Mouse (Mus musculus): ENCODE measurements around the gene BC048562.

Gene BC048562

DNA sequence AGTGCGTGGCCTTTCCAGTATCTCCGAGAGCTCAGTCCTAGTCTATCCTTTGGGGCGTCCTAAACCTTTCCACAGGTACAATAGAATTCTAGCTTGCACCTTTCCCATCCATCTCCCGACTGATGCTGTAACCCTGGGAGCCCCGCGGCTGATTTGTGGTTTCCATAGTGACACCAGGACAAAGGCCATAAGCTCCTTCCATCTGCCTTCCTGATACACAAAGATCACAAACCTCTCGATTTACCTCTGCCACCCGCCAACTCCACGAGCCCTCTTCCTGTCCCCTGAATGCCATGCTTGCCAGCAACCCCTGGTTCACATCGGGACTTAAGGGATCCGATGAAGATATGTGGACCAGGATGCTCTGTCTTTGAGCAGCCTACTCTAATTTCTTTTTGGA is 43.0 kb downstream of the BC048562 start:
- no peak for DNase-seq (ENCODE audit: low read depth in 2 of 2, low spot score in 2 of 2)

DNA sequence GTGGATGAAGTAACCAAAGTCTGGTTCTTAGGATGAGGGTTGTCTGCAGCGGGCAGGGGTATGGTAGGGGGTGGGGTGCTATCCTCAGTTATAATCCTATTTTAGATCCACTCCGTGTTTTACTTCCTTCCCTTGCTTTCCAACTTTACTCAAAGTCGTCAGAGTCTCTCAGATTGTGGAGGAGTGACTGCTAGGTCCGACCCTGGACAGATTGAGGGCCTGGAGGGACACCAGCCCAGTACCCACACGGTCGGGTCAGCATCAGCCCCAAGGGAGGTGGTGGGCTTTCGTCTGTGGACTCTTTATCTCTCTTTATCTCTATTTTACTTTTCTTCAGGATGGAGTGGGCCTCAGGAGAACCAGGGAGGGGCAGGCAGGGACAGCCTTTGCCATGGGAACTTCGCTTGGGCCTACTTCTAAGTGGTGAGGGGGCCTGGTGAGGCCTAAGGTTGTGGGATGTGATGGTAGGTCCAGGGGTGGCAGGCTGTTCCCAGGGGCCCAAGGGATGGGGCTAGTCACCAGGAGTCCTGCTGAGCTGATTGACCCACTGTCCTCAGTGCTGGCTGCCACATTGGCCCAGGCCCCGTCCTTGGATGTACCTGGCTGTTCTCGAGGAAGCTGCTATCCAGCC is 43.6 kb downstream of the BC048562 start, which contains the start of gene Lamb2:
Gene Lamb2, plus strand, starts transcription at position 16 of the 631 bp plus-strand sequence.
- no peak for DNase-seq (ENCODE audit: low read depth in 2 of 2, low spot score in 2 of 2)

DNA sequence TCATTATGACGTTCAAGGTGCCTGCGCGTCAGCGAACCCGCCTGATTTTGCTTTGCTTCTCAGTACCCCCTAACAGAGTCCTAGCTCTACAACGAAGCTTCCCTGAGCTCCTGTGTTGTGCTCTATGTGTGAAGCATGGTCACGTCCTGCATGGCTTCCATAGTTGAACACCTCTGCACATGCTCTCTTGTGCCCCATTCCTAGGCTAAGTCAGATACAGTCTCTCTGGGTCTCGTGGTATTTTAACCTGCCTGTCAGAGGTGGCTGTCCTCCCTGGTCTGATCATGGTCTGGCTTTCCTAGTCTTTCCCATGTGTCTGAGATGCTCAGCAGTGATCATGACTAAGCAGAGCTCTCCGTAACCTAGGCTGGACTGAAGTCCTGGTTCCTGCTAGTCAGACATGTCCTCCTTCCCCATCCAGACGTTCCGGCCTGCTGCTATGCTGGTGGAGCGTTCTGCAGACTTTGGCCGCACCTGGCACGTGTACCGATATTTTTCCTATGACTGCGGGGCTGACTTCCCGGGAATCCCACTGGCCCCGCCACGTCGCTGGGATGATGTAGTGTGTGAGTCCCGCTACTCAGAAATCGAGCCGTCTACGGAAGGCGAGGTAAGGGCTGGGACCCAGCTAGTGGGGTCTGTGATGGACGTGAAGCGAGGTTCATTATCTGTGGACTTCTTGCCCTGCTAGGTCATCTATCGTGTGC is 44.7 kb downstream of the BC048562 start:
- no peak for DNase-seq (ENCODE audit: low read depth in 2 of 2, low spot score in 2 of 2)

DNA sequence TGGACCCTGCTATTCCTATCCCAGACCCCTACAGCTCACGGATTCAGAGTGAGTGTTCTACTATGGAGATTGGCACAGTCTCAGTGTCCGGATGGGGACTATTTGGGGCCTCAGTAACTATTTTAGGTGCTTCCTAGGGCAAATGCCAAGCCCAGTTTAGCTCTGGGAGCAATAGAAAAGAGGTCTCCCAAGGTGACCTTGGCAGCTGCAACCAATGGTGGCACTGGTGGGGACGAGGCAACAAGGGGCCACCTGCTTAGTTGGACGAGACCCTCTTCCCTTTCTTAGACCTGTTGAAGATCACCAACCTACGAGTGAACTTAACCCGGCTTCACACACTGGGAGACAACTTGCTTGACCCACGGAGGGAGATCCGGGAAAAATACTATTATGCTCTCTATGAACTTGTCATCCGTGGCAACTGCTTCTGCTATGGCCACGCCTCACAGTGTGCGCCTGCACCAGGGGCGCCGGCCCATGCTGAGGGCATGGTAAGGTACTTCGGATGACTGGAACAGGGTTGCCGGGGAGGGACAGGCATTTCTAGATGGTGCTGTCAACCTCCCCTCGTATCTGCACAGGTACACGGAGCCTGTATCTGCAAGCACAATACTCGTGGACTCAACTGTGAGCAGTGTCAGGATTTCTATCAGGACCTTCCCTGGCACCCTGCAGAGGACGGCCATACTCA is 45.4 kb downstream of the BC048562 start:
- DNase-seq (ENCODE audit: low read depth in 2 of 2, low spot score in 2 of 2): no peak

DNA sequence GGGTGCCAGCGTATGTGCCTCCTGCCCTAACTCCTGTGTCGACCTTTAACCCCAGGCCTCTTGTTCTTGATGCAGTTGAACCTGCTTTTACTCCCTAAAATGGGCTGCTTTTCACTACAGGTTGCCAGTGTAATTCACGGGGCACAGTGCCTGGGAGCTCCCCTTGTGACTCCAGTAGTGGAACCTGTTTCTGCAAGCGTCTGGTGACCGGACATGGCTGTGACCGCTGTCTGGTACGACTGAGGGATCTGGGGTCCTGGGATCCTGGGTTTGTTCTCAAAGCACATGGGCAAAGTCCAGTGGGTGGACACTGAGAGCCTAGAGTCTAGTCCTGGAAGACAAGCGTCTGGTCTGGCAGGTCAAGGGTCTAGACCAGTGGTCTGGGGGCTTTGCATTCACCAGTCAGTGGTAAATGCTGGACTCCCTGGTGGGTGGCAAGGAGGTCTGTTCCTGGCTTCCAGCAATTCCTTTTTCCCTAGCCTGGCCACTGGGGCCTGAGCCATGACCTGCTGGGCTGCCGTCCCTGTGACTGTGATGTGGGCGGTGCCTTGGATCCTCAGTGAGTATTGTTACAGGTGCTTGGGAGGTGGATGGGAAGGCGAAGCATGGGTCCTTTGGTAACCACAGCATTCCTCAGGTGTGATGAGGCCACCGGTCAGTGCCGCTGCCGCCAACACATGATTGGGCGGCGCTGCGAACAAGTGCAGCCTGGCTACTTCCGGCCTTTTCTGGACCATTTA is 46.9 kb downstream of the BC048562 start:
- no peak for DNase-seq (ENCODE audit: low read depth in 2 of 2, low spot score in 2 of 2)

DNA sequence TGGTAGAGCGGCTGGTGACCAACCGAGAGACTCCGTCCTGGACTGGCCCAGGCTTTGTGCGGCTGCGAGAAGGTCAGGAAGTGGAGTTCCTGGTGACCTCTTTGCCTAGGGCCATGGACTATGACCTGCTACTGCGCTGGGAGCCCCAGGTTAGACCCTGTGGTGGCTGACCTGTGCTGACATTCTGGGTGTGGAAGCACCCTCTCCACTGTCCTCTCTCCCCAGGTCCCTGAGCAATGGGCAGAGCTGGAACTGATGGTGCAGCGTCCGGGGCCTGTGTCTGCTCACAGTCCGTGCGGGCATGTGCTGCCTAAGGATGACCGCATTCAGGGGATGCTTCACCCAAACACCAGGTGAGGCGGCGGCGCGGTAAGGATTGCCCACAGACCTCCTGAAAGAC is 47.7 kb downstream of the BC048562 start:
- no peak for DNase-seq (ENCODE audit: low read depth in 2 of 2, low spot score in 2 of 2)

DNA sequence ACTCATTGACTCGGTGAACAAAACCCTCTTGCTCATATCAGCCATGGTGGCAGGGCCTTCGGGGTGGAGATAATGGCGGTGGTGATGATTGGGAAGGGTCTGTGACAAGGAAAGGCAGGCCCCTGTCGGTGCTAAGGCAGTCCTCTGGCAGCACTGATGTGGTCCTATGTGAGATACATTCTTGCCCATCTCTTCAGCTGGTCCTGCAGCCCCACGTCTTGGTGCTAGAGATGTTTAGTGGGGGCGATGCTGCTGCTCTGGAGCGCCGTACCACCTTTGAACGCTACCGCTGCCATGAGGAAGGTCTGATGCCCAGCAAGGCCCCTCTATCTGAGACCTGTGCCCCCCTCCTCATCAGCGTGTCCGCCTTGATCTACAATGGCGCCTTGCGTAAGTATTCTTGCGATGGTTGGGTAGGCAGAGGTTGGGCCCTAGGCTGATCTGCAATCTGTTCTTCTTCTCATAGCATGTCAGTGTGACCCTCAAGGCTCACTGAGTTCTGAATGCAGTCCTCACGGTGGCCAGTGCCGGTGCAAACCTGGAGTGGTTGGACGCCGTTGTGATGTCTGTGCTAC is 49.1 kb downstream of the BC048562 start:
- no peak for DNase-seq (ENCODE audit: low read depth in 2 of 2, low spot score in 2 of 2)

DNA sequence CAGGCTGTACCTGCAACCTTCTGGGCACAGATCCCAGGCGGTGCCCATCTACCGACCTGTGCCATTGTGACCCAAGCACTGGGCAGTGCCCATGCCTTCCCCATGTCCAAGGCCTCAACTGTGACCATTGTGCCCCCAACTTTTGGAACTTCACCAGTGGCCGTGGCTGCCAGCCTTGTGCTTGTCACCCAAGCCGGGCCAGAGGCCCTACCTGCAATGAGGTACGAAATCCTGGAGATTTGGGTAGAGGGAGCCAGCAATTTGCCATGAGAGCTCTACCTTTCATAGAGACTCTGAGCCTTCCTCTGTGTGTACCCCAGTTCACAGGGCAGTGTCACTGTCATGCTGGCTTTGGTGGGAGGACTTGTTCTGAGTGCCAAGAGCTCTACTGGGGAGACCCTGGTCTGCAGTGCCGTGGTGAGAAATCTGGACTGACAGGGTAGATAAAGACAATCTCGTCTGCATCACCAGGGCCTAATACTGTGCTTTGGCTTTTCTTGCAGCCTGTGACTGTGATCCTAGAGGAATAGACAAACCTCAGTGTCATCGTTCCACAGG is 50.8 kb downstream of the BC048562 start:
- no peak for DNase-seq (ENCODE audit: low read depth in 2 of 2, low spot score in 2 of 2)

DNA sequence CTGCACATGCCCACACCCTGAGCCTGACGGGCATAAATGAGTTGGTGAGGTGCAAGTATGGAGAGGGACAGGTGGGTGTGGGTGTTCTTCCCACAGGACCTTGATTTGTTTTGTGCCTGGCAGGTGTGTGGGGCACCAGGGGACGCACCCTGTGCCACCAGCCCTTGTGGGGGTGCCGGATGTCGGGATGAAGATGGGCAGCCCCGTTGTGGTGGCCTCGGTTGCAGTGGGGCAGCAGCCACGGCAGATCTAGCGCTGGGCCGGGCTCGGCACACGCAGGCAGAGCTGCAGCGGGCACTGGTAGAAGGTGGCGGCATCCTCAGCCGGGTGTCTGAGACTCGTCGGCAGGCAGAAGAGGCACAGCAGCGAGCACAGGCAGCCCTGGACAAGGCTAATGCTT is 52.1 kb downstream of the BC048562 start:
- no peak for DNase-seq (ENCODE audit: low read depth in 2 of 2, low spot score in 2 of 2)

DNA sequence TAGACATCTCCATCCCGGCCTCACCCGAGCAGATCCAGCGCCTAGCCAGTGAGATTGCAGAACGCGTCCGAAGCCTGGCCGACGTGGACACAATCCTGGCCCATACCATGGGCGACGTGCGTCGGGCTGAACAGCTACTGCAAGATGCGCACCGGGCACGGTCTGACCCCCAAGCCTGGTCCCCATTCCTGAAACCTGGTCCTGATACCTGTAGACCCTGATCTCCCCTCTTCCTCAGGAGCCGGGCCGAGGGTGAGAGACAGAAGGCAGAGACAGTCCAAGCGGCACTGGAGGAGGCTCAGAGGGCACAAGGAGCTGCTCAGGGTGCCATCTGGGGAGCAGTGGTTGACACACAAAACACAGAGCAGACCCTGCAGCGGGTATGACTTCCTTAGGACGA is 52.9 kb downstream of the BC048562 start:
- no peak for DNase-seq (ENCODE audit: low read depth in 2 of 2, low spot score in 2 of 2)

DNA sequence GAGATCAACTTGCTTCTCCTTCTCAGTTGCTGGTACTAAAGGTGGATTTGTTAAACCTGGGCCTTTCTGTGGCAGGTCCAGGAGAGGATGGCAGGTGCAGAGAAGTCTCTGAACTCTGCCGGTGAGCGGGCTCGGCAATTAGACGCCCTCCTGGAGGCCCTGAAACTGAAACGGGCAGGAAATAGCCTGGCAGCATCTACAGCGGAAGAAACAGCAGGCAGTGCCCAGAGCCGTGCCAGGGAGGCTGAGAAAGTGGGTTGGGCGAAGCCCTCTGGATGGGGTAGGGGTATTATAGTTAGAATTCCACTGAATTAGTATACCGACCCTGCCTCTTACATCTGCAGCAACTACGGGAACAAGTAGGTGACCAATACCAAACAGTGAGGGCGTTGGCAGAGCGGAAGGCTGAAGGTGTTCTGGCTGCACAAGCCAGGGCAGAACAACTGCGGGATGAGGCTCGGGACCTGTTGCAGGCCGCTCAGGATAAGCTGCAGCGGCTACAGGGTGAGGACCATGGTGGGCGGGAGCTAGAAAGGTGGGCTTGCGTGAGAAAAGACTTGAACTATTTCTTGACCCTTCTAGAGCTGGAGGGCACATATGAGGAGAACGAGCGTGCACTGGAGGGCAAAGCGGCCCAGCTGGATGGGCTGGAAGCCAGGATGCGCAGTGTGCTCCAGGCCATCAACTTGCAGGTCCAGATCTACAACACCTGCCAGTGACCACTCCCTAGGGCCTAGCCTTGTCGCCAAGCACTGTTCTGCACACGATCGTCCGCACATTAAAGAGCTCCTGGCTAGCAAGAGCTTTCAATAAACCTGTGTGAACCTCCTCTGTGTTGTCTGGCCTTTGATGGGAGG is 53.6 kb downstream of the BC048562 start:
- DNase-seq (ENCODE audit: low read depth in 2 of 2, low spot score in 2 of 2): no peak

DNA sequence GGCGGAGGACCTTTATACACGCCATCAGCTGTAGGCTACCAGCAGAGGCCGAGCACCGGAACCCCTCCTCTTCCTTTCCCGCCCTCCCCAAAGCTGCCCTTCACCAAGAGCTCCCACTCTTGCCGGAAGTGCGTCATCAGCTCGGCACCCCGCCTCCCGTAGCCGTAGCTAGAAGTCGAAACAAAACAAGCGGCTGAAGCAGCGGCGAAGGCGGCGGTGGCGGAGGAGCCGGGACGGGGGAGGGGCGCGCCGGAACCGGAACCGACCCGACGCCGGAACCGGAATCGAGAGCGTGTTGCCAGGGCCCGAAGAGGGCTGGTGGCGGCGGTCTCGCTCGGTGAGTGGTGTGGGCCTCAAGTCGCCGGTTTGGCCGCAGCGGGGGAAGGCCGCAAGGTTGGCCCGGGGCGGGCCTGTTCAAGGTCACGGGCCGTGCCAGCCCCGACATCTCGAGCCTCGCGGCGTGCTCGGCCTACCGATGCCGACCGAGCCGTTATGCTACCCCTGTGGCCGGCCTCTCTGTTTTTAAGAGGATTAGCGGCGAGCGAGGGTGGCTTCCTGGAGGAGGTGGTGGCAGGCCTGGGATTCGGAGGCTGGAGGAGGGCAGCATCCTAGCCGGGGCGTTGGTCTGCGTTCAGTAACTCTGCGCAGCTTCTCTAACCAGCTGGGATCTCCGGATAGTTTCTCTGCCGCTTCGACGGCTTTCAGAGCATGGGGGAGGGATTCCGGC is 54.4 kb downstream of the BC048562 start, which contains the start of gene Usp19:
Gene Usp19, plus strand, starts transcription at position 44 of the 727 bp plus-strand sequence.
- peak; percentile 89 to 91 for DNase-seq (ENCODE audit: low read depth in 2 of 2, low spot score in 2 of 2)

DNA sequence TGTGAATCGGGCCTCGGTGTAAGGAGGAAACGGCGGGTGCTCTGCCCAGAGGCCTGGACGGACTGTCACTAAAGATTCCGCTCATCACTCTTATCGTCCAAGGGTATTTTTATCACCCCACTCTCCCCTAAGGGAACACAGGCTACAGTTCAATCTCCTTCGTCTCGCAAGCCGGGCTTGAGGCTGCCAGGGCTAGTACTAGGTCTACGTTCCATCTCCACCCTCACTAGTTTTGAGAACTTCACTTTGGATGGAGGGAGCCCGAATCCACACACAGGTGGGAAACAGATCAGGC is 55.0 kb downstream of the BC048562 start:
- no peak for DNase-seq (ENCODE audit: low read depth in 2 of 2, low spot score in 2 of 2)

DNA sequence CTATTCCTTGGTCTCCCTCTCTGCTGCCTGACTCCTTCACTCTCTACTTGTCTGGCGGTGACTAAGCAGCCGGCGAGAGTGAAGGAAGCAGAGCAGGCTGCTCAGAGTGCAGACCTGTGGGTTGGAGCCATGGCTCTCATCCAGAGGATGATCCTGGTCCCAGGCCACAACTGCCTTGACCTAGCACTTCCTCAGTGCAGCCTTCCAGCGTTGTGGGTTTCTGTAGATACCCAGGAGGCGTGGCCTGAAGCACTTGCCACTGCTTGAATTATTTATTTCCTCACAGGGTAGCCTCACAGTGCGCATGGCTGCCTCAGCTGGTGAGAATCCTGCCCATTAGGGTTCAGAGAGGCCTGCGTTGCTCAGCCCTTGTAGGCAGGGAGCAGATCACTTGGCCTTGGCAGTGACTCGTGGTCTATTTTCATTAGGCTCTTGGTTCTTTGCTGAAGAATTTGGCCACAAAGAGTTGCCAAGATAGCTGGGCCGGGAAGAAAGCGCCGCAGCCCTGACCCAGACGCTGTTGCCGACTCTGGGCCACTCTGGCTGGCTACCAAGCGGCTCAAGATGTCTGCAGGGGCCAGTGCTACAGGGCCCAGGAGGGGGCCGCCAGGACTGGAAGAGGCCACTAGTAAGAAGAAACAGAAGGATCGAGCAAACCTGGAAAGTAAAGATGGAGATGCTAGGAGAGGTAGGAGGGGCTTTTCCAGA is 55.9 kb downstream of the BC048562 start:
- no peak for DNase-seq (ENCODE audit: low read depth in 2 of 2, low spot score in 2 of 2)

DNA sequence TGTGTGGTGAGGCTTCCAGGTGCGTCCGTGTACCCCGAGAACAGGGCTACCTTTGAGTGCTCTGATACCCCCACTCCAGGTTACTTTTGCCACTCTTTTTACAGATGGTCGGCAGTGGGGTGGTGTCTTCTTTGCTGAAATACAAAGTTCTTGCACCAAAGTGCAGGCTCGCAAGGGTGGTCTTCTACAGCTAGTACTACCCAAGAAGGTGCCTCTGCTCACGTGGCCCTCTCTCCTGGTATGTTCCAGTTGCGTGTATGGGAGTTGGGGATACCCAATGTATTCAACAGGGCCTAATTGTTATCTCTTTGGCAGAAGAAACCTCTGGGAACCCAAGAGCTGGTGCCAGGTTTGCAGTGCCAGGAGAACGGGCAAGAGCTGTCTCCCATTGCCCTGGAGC is 57.0 kb downstream of the BC048562 start:
- no peak for DNase-seq (ENCODE audit: low read depth in 2 of 2, low spot score in 2 of 2)

DNA sequence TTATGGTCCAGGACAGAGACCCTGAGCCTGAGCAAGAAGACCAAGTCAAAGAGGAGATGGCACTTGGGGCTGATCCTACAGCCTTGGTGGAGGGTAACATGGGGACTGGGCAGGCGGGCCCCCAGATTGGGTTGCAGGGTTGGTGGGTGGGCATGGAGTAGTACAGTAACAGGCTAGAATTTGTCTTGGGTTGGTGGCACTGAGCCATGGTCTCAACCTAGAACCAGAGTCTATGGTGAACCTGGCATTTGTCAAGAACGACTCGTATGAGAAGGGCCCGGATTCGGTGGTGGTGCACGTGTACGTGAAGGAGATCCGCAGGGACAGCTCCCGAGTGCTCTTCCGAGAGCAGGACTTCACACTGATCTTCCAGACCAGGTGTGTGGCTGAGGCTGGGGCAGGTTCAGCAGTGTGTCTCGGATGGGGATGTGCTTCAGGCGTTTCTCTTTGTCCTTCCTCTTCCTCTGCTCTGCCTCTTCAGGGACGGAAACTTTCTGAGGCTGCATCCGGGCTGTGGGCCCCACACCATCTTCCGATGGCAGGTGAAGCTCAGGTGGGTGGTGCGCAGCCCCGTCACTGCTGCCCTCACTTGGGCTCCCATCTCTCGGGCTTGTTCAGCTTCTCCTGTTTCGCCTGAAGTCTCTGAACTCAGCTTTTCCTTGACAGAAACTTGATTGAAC is 58.0 kb downstream of the BC048562 start:
- DNase-seq (ENCODE audit: low read depth in 2 of 2, low spot score in 2 of 2): no peak

DNA sequence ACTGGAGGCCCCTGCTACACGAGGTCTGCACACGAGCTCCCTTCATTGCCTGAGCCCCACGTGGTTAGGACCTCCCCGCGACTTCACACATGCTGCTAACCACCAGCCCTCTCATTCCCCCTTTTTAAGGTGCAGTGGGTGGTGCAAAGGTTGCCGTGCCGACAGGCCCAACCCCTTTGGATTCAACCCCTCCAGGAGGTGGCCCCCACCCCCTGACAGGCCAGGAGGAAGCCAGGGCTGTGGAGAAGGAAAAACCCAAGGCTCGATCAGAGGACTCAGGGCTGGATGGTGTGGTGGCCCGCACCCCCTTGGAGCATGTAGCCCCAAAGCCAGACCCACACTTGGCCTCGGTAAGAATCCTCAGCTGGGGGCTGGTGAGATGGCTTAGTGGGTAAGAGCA is 58.6 kb downstream of the BC048562 start:
- no peak for DNase-seq (ENCODE audit: low read depth in 2 of 2, low spot score in 2 of 2)

Data from CD8-positive naive resting alpha-beta T cell, adult 2 months (primary cell).